Mouse (Mus musculus) left cerebral cortex, postnatal 10 days (tissue): ENCODE measurements around the gene Lpp. TPM values are rescaled to one million over a fixed set of nuclear protein-coding genes. Genes with fewer than 3 reads are reported as not detected.

Experiments used
- DNase-seq, 2 experiments: peaks; one replicate each; pipeline ENCODE4 v3.0.0; 2021 to 2022; ENCODE audit warnings: low spot score in 2 of 2, mixed read lengths in 1 of 2; ENCODE audit errors: extremely low spot score in 1 of 2
- intact Hi-C: fragments of 180-260 bp; cut with DNase I; formaldehyde crosslinking; loops from one replicate; pipeline ENCODE4 v1.15.1; 2025
- total RNA-seq, 2 experiments: library from RNA; stranded (reverse); gene quantifications; 2 replicates each; pipeline ENCODE4 v1.2.3; 2021

The Lpp gene
- total RNA-seq, 2 experiments from 2014 or later: 8.8 to 9.8 TPM

DNA sequence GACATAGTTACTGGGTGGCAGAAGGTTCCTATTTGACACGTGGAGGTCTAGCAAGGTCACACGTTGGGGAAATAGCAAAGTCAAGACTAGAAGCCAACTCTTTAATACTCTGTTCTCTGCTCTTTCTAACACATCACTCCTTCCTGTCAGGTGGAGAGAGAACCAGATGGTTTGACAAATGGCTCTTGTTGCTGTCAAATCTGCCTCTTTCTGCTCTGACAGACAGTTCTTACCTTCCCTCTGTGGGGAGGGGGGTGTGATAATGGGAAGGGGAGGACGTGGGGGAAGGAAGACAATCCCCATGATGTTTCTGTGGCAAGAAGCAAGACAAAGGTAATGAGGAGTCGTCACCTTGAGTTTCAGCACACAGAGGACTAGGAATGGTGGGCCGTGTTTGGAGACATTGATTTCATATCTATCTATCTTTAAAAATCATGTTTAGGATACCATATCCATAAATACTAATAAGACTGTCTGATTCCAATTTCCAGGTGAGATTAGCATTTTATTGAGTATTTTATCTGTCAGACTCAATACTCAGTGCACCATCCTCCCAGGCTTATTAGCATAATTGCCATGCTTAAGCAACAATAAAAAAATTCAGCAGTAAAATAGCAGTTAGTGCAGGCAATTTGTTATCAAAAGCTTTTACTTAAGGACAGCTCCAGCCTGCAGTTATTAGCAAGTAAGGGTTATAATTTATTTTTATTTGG lies 115.9 kb downstream of the Lpp start:
- intact Hi-C loops: no loop called here
- no peak for DNase-seq

GRCm38 (mm10) chr16:24509813-24510166 lies 116.5 kb downstream of the Lpp start:
- DNase-seq: no peak
- intact Hi-C loops: no loop called here

DNA sequence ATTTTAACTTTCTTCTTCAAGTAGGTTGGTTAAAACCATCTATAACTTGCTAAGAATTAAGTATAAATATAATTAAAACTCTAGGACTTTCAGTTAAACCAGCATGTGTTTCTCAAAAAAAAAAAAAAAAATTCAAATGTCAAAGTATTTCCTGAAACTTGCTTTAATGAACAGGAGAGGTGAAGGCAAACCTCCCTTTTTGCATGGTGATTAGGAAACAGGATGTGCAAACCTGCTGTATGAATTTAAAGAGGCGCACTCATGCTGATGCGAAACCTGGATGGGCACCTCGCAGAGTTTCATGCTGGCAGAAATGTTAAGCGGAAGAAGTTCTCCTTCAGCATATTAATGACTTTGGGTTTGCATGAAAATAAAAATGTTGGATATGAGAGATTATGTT lies 119.9 kb downstream of the Lpp start:
- intact Hi-C loops: no loop called here
- no peak for DNase-seq

GRCm38 (mm10) chr16:24514802-24515727 lies 121.8 kb downstream of the Lpp start:
- no peak for DNase-seq
- intact Hi-C loops: no loop called here

GRCm38 (mm10) chr16:24516993-24517392 lies 123.7 kb downstream of the Lpp start:
- no peak for DNase-seq
- intact Hi-C loops: no loop called here

DNA sequence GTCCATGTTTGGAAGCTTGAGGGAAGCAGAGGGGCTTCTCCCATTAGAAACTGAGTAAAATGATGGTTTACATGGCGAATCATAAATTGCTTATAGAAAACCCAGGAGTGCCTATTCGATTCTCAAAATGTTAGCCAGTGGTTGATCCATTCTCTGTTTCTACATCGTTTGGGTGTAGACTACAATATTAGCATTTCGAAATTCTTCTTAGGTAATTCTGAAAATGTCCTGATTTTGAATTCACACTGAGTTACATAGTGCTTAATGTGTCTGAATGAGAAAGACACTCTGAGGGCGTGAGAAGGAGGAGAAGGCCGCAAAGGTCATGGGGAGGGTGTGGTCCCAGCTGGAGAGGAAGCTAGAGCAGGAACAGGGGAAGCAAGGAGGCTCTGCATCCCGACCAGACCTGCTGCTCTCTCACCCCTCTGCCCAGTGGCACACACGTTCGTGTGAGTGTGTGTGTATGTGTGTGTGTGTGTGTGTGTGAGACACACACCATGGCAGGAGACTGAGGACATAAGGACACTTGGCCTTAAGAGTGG lies 124.3 kb downstream of the Lpp start:
- intact Hi-C loops: no loop called here
- DNase-seq: no peak

- DNase-seq: no peak
- intact Hi-C loops: no loop called here
Measured at GRCm38 (mm10) chr16:24518785-24519184, 125.5 kb downstream of the Lpp start.

DNA sequence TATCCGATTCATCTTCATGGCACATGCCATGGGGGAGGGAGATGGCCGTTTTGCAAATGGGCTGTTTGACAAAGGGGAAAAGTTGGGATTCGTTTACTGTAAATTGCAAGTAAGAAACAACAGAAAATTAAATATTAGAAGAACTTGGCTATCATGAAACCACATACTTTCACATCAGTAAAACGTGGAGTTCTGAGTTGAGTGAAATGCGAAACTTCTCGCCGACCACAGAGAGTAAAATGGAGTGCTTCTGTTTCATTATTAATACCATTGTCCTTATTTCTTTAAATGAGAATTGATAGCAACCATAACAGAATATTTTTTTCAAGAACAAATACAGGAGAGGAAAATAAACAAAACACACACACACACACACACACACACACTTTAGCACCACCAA lies 133.9 kb downstream of the Lpp start:
- DNase-seq: no peak
- intact Hi-C loops: no loop called here

DNA sequence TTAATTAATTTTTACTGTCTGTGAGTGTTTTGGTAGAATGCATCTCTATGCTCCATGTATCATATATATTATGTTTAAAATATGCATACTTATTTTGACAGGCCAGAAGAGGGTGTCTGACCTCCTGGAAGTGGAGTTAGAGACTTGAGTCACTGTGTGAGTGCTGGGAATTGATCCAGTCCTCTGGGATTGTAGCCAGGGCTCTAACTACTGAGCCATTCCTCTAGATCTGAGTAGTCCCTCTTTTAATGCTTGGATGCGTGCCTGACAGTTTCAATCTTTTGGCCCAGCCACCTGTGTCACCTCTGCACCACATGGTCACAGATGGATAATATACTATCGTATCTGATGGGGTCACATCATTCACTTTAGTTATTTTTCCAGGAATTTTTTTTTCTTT lies 138.4 kb downstream of the Lpp start:
- intact Hi-C loops: no loop called here
- DNase-seq: no peak

DNA sequence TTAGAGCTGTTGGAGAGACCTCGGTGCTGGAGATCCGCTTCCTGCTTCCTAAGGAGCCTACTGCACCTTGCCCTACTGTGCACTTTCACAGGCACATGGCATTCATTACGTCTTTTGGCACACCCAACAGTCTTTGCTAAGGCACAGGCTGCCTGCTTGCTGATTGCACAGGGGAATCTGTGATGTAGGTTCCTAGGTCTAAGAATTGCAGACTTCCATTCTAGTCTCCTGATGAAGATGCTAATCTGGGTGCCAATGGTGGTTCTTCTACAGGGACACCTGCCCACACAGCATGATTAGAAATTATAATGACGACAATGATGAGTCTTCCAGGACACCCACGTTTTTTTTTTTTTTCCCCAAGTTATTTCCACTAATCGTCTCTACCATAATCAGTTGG lies 141.9 kb downstream of the Lpp start:
- no peak for DNase-seq
- intact Hi-C loops: no loop called here

DNA sequence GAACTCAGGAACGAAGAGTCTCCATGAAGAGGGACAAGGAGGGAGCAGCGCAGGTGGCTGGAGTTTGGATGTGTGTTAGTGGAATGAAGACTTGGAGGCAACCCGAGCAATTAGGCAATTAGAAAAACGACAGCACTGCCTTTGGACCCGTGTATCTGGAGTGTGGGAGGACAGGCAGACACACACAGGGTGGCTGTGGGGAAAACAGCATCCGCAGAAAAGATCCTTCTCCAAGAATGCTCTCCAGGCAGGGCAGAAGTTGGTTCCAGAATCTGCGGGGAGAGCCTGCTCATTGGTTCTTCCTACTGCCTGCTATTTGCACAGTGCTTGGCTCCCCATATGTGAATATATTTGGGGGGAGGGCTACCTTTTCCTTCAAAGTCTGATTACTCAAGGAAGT lies 143.0 kb downstream of the Lpp start:
- intact Hi-C loops: no loop called here

GRCm38 (mm10) chr16:24539003-24539402 lies 145.7 kb downstream of the Lpp start:
- intact Hi-C loops: no loop called here
- DNase-seq: no peak

More for the DNA sequence above, 143.0 kb downstream of the Lpp start:
- DNase-seq: no peak

GRCm38 (mm10) chr16:24542864-24543263 lies 149.6 kb downstream of the Lpp start:
- peak in 1 of 2 experiments; percentile 52 for DNase-seq
- intact Hi-C loops: no loop called here

DNA sequence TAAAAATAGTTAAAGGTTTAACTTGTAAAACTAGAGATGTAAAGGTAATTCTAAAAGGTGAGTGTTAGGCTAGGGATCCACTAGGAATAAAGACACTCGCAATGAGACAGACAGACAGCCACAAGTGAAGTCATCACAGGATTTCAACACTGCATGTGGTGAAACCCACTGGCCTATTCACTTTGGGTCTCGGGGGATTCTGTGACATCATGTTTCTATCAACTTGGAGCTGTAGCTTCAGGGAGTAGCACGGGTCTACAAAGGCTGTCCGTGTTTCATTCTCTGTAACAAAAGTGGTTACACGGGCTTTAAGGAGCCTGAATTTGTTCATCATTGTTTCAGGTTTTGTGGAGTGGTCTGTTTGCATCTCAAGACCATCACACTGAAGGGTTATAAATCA lies 152.1 kb downstream of the Lpp start:
- intact Hi-C loops: no loop called here
- no peak for DNase-seq

DNA sequence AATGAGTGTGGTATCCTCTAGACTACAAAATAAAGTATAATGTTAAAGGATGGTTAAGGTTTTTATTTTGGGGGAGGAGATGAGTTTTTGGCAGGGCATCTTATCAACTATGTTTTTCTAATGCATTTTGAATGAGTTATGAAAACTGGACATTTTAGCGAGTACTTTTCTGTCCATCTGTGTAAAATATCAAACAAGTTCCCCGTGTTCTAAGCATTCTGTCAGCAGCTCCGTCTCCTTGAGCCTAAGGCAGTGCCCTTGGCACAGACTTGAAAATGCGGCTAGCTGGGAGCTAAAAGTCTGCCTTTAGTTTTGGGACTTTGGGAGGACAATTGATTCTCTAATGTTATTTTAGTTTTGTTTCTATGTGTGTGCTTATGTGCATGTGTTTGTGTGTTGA lies 165.2 kb downstream of the Lpp start:
- DNase-seq: no peak
- intact Hi-C loops: no loop called here

GRCm38 (mm10) chr16:24559811-24560210 lies 166.5 kb downstream of the Lpp start:
- intact Hi-C loops: no loop called here
- DNase-seq: no peak

DNA sequence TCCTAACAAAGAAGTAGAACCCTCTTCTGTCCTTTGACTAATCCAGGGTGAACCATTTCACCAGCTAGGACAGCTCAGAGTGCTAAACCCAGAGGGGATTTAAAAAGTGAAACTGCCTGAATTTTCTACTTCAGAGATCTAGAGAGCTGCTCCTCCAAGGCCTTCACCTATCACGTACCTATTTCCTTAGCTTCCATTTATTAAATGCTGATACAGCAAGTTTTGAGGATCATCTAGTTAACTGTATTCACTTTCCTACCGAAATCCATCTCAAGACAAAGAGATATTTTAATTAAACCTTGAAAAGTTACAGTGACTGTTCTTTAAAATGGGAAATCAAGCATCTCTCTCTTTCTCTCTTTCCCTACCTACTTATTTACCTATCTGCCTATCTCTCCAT lies 167.7 kb downstream of the Lpp start:
- DNase-seq: no peak
- intact Hi-C loops: no loop called here

DNA sequence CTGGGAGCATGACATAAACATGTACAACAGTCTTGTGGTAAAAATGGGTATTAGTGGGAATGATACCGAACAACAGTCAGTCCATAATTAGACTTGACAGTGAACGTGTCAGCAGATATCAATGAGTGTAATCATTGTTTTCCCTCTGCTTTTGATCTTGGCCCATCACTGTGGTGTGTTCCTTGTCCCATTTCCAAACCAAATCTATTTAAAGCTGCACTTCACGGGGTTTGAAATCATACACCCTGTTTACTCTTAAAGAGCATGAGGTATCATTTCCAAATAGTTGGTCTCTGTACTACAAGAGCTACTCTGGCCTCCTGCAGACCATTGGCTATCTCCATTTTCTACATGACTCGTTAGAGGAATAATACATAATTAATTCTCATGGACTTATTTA lies 168.3 kb downstream of the Lpp start:
- DNase-seq: no peak
- intact Hi-C loops: no loop called here

DNA sequence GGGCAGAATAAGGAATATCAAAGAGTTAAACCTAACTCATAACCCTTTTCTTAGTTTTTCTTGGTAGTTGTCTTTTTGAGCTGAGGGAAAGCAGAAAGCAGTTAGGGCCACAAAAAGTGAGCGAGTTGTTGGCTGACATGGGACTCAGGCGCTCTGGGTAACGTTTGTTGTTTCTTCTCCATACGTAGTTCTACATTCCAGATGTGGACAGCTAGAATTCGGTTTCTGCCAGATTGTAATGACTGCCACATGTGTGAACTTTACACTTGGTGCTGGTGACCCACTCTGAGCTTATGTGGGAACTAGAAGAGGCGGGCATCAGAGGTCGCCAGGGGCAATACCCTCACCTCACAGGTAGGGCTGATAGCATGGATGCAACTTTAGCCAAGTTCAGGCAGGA lies 172.0 kb downstream of the Lpp start:
- intact Hi-C loops: no loop called here
- no peak for DNase-seq

- no peak for DNase-seq
- intact Hi-C loops: no loop called here
Measured at GRCm38 (mm10) chr16:24566277-24566676, 173.0 kb downstream of the Lpp start.
